Mouse (Mus musculus) hindbrain, embryonic 16.5 days (tissue): ENCODE results near the gene Pagr1a. TPM values are rescaled to one million over a fixed set of nuclear protein-coding genes. Genes with fewer than 3 reads are reported as not detected.

Experiments used
- ATAC-seq: fragments of 200-750 bp; cut with Nextera tagmentation; 2 replicates; pipeline ENCODE4 v1.8.0; 2017; ENCODE audit warnings: moderate TSS enrichment, moderate library complexity
- H3K27ac ChIP-seq: fragments of 300-500 bp; sonication (generic); 2 replicates; pipeline ENCODE4 v1.5.1; 2014; ENCODE audit warnings: low read depth, mild to moderate bottlenecking, control low read depth, low read length, moderate library complexity
- H3K27me3 ChIP-seq: fragments of 300-500 bp; sonication (generic); replicated peaks from 2 replicates; pipeline ENCODE4 v1.6.1; 2014; ENCODE audit warnings: low read length; ENCODE audit not compliant: control insufficient read depth, insufficient read depth
- H3K36me3 ChIP-seq: fragments of 300-500 bp; sonication (generic); 2 replicates; pipeline ENCODE4 v1.6.1; 2014; ENCODE audit warnings: mild to moderate bottlenecking, low read length, moderate library complexity, mixed read lengths; ENCODE audit not compliant: control insufficient read depth, insufficient read depth
- H3K4me1 ChIP-seq: fragments of 300-500 bp; sonication (generic); 2 replicates; pipeline ENCODE4 v1.6.1; 2014; ENCODE audit warnings: low read depth, low read length; ENCODE audit not compliant: control insufficient read depth, insufficient read depth
- H3K4me2 ChIP-seq: fragments of 300-500 bp; sonication (generic); 2 replicates; pipeline ENCODE4 v1.6.1; 2014; ENCODE audit warnings: mild to moderate bottlenecking, low read length, control low read depth, moderate library complexity
- H3K4me3 ChIP-seq: fragments of 300-500 bp; sonication (generic); 2 replicates; pipeline ENCODE4 v1.5.1; 2014; ENCODE audit warnings: mild to moderate bottlenecking, low read length, control low read depth, moderate library complexity
- H3K9ac ChIP-seq: fragments of 300-500 bp; sonication (generic); 2 replicates; pipeline ENCODE4 v1.6.1; 2014; ENCODE audit warnings: low read depth, mild to moderate bottlenecking, control low read depth, low read length, moderate library complexity
- H3K9me3 ChIP-seq: fragments of 300-500 bp; sonication (generic); 2 replicates; pipeline ENCODE4 v1.6.1; 2014; ENCODE audit warnings: mild to moderate bottlenecking, low read length, moderate library complexity; ENCODE audit not compliant: control insufficient read depth
- WGBS: fragments of 180-500 bp; shearing (Covaris S2); extraction: QIAGEN DNeasy Blood & Tissue Kit; methylation state at CpG from one replicate; pipeline ENCODE4 v1.1.7; 2014; 5-methylcytosine and 5-hydroxymethylcytosine counted together
- polyA plus RNA-seq: library from polyadenylated mRNA; unstranded; fragments of >200 nt; fragmentation: Nextera tagmentation; extraction: Ambion mirVana; gene quantifications from 2 replicates; pipeline ENCODE4 v1.2.1, GENCODE M21; 2015

Pagr1a gene
- polyA plus RNA-seq, 1 experiment from 2014 or later, result 26.9 TPM

GRCm38 (mm10) chr7:127021563-127022527 is 4.7 kb upstream of the Pagr1a start:
- no peaks in the 10 kb centered on the region for H3K9me3 ChIP-seq
- H3K4me2 ChIP-seq, result peak overlapping the region; percentile 91
- no peaks in the 10 kb centered on the region for H3K27me3 ChIP-seq
- H3K27ac ChIP-seq, result peak overlapping the region; percentile 89
- H3K4me3 ChIP-seq, result peak overlapping the region; percentile 59
- H3K36me3 ChIP-seq, result peaks cover 14% of the 10 kb centered on the region; the same call in 1 of the 2 replicates
- WGBS, result 40% methylated on average over 5 of the region's 5 CpGs
- H3K9ac ChIP-seq, result peak overlapping the region; percentile 83
- ATAC-seq, result no peak
- H3K4me1 ChIP-seq, result peaks cover 60% of the 10 kb centered on the region

DNA sequence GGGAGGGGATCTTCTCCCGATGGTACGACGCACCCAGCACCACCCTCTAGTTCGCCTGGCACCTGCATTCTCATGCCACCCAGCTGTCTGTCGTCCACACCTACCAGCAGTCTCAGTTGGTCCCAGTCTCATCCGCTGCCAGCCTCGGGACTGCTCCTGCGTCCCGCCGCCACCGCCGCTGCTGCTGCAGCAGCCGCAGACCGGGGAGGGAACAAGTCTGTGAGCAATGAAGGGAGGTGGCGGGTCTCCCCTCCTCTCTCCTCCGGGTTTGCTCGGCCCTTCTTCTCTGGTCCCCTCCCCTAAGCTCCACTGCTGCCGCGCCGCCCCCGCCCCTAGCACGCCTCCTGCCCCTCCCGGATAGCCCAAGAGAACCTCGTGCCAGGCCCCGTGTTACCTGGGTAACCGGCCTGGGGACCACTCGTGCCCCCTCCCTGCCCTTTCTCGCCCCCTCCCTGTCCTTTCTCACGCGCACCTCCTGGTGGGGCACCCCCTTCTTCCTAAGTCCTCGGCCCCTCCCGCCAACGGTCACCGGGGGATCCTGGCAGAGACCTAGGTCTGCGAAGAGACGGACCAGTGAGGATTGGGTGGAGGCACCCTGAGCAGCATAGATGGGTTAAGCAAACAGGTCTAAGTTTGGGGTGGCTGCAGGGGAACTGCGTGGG is 3.9 kb upstream of the Pagr1a start, which contains the start of the genes Gm42742 and Prrt2:
Gm42742 (minus strand) TSS at position 197 of the 662 bp plus-strand sequence.
Prrt2 (minus strand) TSS at position 311 of the 662 bp plus-strand sequence.
- peak; percentile 25 for ATAC-seq

GRCm38 (mm10) chr7:127020491-127020890 is 3.3 kb upstream of the Pagr1a start:
- Histone ChIP-seq H3K4me1 (peaks cover 67% of the 10 kb centered on the region), H3K9me3 (no peaks in the 10 kb centered on the region), H3K27me3 (no peaks in the 10 kb centered on the region), H3K4me3 (peak overlapping the region; percentile 59), H3K4me2 (peak overlapping the region; percentile 91), H3K9ac (peak overlapping the region; percentile 83), H3K36me3 (peaks cover 14% of the 10 kb centered on the region; the same call in 1 of the 2 replicates), H3K27ac (peak overlapping the region; percentile 89)
- no peak for ATAC-seq
- 22% methylated on average over 5 of the region's 5 CpGs for WGBS

More for the DNA sequence above, 3.9 kb upstream of the Pagr1a start, which contains the start of the genes Gm42742 and Prrt2:
- Histone ChIP-seq H3K27ac (peak within 1 kb of the TSS; percentile 89), H3K27me3 (no peaks in the 10 kb centered on the region), H3K36me3 (peaks cover 14% of the 10 kb centered on the region; the same call in 1 of the 2 replicates), H3K9me3 (no peaks in the 10 kb centered on the region), H3K9ac (peak within 1 kb of the TSS; percentile 83), H3K4me3 (peak within 1 kb of the TSS; percentile 59), H3K4me1 (peaks cover 62% of the 10 kb centered on the region), H3K4me2 (peak within 1 kb of the TSS; percentile 91)
- WGBS, result 1% methylated on average over 36 of the region's 37 CpGs

DNA sequence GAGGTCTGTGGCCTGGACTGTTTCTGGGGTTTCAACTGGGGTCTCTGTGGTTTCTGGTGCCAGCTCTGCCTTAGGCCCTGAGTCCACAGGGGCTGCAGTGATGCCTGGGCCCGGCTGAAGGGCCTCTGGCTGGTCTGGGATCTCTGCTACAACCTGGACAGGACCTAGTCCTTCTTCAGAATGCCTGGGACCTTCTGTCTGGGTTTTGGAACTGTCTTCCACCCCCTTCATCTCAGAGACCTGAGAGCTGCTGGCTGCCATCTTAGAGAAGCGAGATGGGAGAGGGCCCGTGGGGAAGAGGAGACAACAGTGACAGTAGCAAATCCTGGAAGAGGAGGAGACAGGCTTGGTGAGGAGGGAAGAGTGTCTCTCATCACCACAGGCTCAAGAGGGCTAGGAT is 2.9 kb upstream of the Pagr1a start:
- no peaks in the 10 kb centered on the region for H3K9me3 ChIP-seq
- peaks cover 67% of the 10 kb centered on the region for H3K4me1 ChIP-seq
- H3K4me2 ChIP-seq, result peak overlapping the region; percentile 91
- H3K27me3 ChIP-seq, result no peaks in the 10 kb centered on the region
- H3K9ac ChIP-seq, result peak overlapping the region; percentile 83
- ATAC-seq, result no peak
- peak overlapping the region; percentile 59 for H3K4me3 ChIP-seq
- WGBS, result 44% methylated on average over 3 of the region's 3 CpGs
- H3K36me3 ChIP-seq, result peaks cover 14% of the 10 kb centered on the region
- H3K27ac ChIP-seq, result peak overlapping the region; percentile 21; the same call in 1 of the 2 replicates

GRCm38 (mm10) chr7:127019306-127019960 is 2.3 kb upstream of the Pagr1a start:
- ATAC-seq, result no peak
- Histone ChIP-seq H3K27me3 (no peaks in the 10 kb centered on the region), H3K27ac (peak overlapping the region; percentile 21; the same call in 1 of the 2 replicates)

DNA sequence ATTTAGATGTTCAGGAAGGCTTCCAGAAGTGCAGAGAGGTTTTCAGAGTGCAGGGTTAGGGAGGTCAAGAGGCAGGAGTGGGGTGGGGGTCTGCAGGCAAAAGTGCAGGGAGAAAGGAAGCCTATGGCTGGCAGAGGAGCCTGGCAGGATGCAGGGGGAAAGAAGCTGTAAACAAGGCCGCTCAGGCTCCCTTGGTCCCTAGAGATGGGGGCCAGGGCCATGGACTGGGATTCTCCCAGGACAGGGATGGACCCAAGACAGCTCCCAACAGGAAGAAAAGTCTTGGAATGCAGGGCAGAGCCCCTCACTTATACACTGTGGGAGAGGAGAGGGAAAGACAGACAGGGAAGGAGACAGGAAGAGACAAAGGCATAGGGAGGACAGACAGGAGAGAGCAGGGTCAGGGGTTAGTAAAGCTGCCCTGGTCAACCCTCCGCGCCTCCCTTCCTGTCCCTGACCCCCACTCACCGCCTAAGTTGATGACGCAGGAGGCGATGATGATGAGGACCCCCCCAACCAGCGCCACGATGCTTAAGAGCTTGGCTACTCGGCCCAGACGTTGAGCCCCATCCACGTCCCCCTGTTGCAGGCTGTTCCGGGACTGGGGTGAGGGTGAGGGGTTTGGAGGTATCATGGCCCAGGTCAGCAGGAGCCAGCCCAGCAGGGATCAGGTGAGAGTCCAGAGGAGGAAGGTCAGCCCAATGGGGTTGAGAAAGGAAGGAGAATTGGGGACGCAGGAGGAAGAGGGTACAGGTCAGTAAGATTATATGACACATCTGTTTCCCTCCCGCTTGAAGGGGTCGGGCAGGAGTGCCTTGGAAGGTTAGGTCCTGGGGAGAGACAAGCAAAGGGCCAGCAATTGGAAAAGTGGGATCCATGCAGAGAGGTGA is 1.5 kb upstream of the Pagr1a start:
- Histone ChIP-seq H3K4me1 (peaks cover 61% of the 10 kb centered on the region), H3K4me3 (no peak overlapping the region), H3K36me3 (peaks cover 14% of the 10 kb centered on the region), H3K27ac (no peak overlapping the region), H3K9ac (peak overlapping the region; percentile 12), H3K4me2 (peak overlapping the region; percentile 91), H3K27me3 (no peaks in the 10 kb centered on the region), H3K9me3 (no peaks in the 10 kb centered on the region)
- ATAC-seq, result no peak
- WGBS, result 86% methylated on average over 15 of the region's 15 CpGs

More at GRCm38 (mm10) chr7:127019306-127019960, 2.3 kb upstream of the Pagr1a start:
- peaks cover 64% of the 10 kb centered on the region for H3K4me1 ChIP-seq
- WGBS, result 80% methylated on average over 14 of the region's 14 CpGs
- no peaks in the 10 kb centered on the region for H3K9me3 ChIP-seq
- peak overlapping the region; percentile 59 for H3K4me3 ChIP-seq
- H3K36me3 ChIP-seq, result peaks cover 14% of the 10 kb centered on the region
- H3K9ac ChIP-seq, result peak overlapping the region; percentile 83
- H3K4me2 ChIP-seq, result peak overlapping the region; percentile 91

DNA sequence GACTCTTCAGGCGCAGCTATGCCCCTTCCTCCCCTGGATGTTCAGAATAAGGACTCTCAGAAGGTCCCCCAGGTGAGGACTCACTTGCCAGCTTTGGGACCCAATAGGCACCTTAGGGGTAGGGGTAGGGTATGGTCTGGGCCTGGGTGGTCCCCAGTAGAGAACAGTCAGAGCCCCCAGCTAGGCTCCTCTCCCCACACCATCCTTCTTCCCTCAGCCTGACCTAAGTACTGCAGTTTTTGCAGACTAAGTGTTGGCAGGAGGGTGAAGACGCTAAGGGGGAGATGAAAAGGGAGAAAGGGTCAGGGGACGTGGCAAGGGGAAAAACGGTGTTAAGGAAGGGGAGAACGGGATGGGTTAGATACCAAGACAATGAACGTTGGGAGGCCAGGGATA is 796 bp upstream of the Pagr1a start:
- no peak overlapping the region for H3K4me3 ChIP-seq

GRCm38 (mm10) chr7:127016486-127016938 is 640 bp downstream of the Pagr1a start:
- Histone ChIP-seq H3K4me3 (peak overlapping the region; percentile 64), H3K9me3 (no peaks in the 10 kb centered on the region), H3K27me3 (no peaks in the 10 kb centered on the region), H3K9ac (peak overlapping the region; percentile 87), H3K4me1 (peaks cover 51% of the 10 kb centered on the region), H3K4me2 (peak overlapping the region; percentile 83), H3K36me3 (no peaks in the 10 kb centered on the region; the same call in 1 of the 2 replicates), H3K27ac (peak overlapping the region; percentile 96)
- peak; percentile 38 for ATAC-seq
- under 1% methylated on average over 20 of the region's 22 CpGs for WGBS

More for the DNA sequence above, 796 bp upstream of the Pagr1a start:
- H3K36me3 ChIP-seq, result peaks cover 8% of the 10 kb centered on the region
- H3K9ac ChIP-seq, result peak overlapping the region; percentile 39
- ATAC-seq, result no peak
- peaks cover 54% of the 10 kb centered on the region for H3K4me1 ChIP-seq
- whole genome bisulfite sequencing, result 56% methylated on average over 6 of the region's 6 CpGs
- H3K9me3 ChIP-seq, result no peaks in the 10 kb centered on the region
- peak overlapping the region; percentile 33 for H3K4me2 ChIP-seq
- no peaks in the 10 kb centered on the region for H3K27me3 ChIP-seq
- peak overlapping the region; percentile 49; the same call in 1 of the 2 replicates for H3K27ac ChIP-seq
